Comparison of ENCODE assay signal across 19 mouse cellular contexts in the genomic region with DNA sequence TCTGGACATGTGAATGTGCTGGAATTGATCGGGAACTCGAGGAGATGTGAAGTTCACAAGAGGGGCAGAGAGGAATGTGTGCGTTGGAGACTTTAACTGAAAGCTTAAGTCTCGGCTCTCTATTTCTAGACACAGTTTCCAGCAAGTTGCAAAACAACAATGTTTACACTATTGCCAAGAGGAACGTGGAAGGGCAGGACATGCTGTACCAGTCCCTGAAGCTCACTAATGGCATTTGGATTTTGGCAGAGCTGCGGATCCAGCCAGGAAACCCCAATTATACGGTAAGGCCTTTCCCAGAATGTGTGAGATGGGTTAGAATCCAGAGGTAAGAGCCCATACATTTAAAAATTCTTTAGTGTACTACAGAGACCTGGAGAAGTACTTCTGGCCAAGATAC. TPM values are rescaled to one million over a fixed set of nuclear protein-coding genes. Genes with fewer than 3 reads are reported as not detected.
"Had no signal": no experiment of that assay in that cellular context is flagged by ENCODE, and none has a peak within 500 bp of the region (broad histone marks: within the 10 kb centered on the region; RNA-seq: fewer than 3 reads in every experiment).

No protein-coding gene starts in this region.

- H3K4me3 ChIP-seq: layer of hippocampus, adult 2 months; limb, embryonic 13.5 days; liver, embryonic 12.5 days; midbrain, embryonic 10.5 days; myocyte; neural tube, embryonic 15.5 days had no signal

- DNase-seq: kidney, adult 18-20 months; kidney, postnatal 10 days; kidney, postnatal 4 days; midbrain, embryonic 14.5 days; right cerebral cortex, adult 18-20 months; right cerebral cortex, postnatal 25 days; thymus, postnatal 36 days had no signal

- H3K9ac ChIP-seq: limb, embryonic 13.5 days; liver, embryonic 12.5 days; neural tube, embryonic 15.5 days had no signal

- H3K27me3 ChIP-seq: limb, embryonic 13.5 days; liver, embryonic 12.5 days; neural tube, embryonic 15.5 days had no signal

- H3K27ac ChIP-seq: layer of hippocampus, adult 2 months; limb, embryonic 13.5 days; liver, embryonic 12.5 days; midbrain, embryonic 10.5 days; neural tube, embryonic 15.5 days had no signal

- H3K4me1 ChIP-seq: limb, embryonic 13.5 days; liver, embryonic 12.5 days had no signal

RNA-seq across cellular contexts. Expression of a gene that starts 11.3 kb away (rescaled TPM):
- total RNA-seq: megakaryocyte, adult 5-6 weeks had no signal

RNA-seq across cellular contexts. Expression of a gene that starts 31.6 kb away (rescaled TPM):
- total RNA-seq: left cerebral cortex, postnatal 36 days; megakaryocyte, adult 5-6 weeks had no signal
- polyA plus RNA-seq: kidney, embryonic 14.5 days; limb, embryonic 13.5 days; liver, embryonic 12.5 days; liver, embryonic 16.5 days; midbrain, embryonic 10.5 days; myocyte had no signal

RNA-seq across cellular contexts. Expression of a gene that starts 39.9 kb away (rescaled TPM):
- total RNA-seq: layer of hippocampus, adult 2 months; layer of hippocampus, postnatal 10 days had no signal
- polyA plus RNA-seq: kidney, embryonic 14.5 days; lung, embryonic 16.5 days had no signal
